In the genomic region with DNA sequence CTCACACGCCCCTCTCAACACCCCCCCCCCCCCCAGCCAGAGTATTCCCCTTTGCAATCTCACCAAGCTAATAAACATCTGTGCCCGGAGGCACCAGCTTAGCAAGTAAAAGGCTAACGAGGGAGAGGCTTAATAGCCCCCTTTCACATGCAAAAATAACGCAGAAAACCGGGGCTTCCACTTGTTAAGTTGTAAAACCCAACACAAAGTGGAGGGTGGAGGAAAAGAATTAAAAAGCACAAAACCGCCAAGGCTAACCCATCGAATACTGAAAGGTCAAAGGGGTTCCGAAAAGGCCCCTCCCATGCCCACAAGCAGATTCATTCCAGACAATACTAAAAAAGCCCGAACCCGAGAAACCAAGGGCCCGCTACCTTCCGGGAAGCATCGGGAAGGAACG, we compare ENCODE assay signal across 8 mouse cellular contexts. TPM values are rescaled to one million over a fixed set of nuclear protein-coding genes. Genes with fewer than 3 reads are reported as not detected.
DNase-seq lines count a peak whose midpoint lies in the region; ATAC-seq and TF ChIP-seq lines count a peak whose summit lies in the region.

No protein-coding gene starts in this region.

- DNase-seq in kidney, adult 18-20 months, result no peak
- no peak for DNase-seq in hindbrain, embryonic 14.5 days (ENCODE audit: low spot score)
- no peak for DNase-seq in testis, postnatal 10 days (ENCODE audit: low spot score)
- no peak for DNase-seq in cerebellum, postnatal 4 days (ENCODE audit: low spot score in 2 of 2)

- H3K27me3 ChIP-seq in kidney, embryonic 15.5 days, result no peaks in the 10 kb centered on the region
- H3K27me3 ChIP-seq in hindbrain, embryonic 14.5 days (ENCODE audit: control insufficient read depth, insufficient read depth, low read length), result no peaks in the 10 kb centered on the region
- H3K27me3 ChIP-seq in midbrain, embryonic 16.5 days (ENCODE audit: control insufficient read depth, insufficient read depth, low read depth, low read length), result no peaks in the 10 kb centered on the region

- H3K4me3 ChIP-seq in kidney, embryonic 15.5 days (replicated peaks), result peak overlapping the region; percentile 67
- H3K4me3 ChIP-seq in bone marrow, adult 2 months (replicated peaks; ENCODE audit: control insufficient read depth, low read depth, low read length), result peak overlapping the region; percentile 93
- H3K4me3 ChIP-seq in hindbrain, embryonic 14.5 days (replicated peaks; ENCODE audit: low read length), result peak overlapping the region; percentile 79
- H3K4me3 ChIP-seq in midbrain, embryonic 16.5 days (ENCODE audit: low read depth, low read length), result peak overlapping the region; percentile 53

- H3K27ac ChIP-seq in kidney, embryonic 15.5 days, result peak overlapping the region; percentile 98
- peak overlapping the region; percentile 87 for H3K27ac ChIP-seq in bone marrow, adult 2 months (ENCODE audit: control insufficient read depth, insufficient read depth, low read depth, low read length, poor library complexity)
- H3K27ac ChIP-seq in hindbrain, embryonic 14.5 days, result peak overlapping the region; percentile 91; the same call in 1 of the 2 replicates
- H3K27ac ChIP-seq in midbrain, embryonic 16.5 days (ENCODE audit: low read length), result peak overlapping the region; percentile 84; the same call in 1 of the 2 replicates

- H3K9me3 ChIP-seq in kidney, embryonic 15.5 days (replicated peaks), result no peaks in the 10 kb centered on the region
- H3K9me3 ChIP-seq in hindbrain, embryonic 14.5 days (ENCODE audit: control insufficient read depth, low read length), result no peaks in the 10 kb centered on the region
- H3K9me3 ChIP-seq in midbrain, embryonic 16.5 days (replicated peaks; ENCODE audit: control insufficient read depth, low read length, poor library complexity, severe bottlenecking), result no peaks in the 10 kb centered on the region

- H3K9ac ChIP-seq in kidney, embryonic 15.5 days, result peak overlapping the region; percentile 69
- H3K9ac ChIP-seq in hindbrain, embryonic 14.5 days, result peak overlapping the region; percentile 71
- peak overlapping the region; percentile 77 for H3K9ac ChIP-seq in midbrain, embryonic 16.5 days (ENCODE audit: low read depth, low read length)

- 0 out of 2 replicates have a peak, but pooled peaks cover 5% of the 10 kb centered on the region for H3K36me3 ChIP-seq in kidney, embryonic 15.5 days
- H3K36me3 ChIP-seq in hindbrain, embryonic 14.5 days (replicated peaks; ENCODE audit: control insufficient read depth, insufficient read depth), result no peaks in the 10 kb centered on the region
- no peaks in the 10 kb centered on the region for H3K36me3 ChIP-seq in midbrain, embryonic 16.5 days (ENCODE audit: control insufficient read depth, insufficient read depth, low read length)

- TF ChIP-seq POLR2A in bone marrow, adult 2 months (IDR thresholded peaks at IDR 0.05; ENCODE audit: borderline replicate concordance, control insufficient read depth, low read depth, low read length), result no peak

- no peak for ATAC-seq in kidney, embryonic 15.5 days (replicated peaks; ENCODE audit: low FRiP score)
- ATAC-seq in hindbrain, embryonic 14.5 days (ENCODE audit: low FRiP score), result no peak
- no peak for ATAC-seq in midbrain, embryonic 16.5 days
- no peak for ATAC-seq in frontal cortex, adult (ENCODE audit: low TSS enrichment)

- no peak for TF ChIP-seq CTCF in bone marrow, adult 2 months (IDR thresholded peaks at IDR 0.05; ENCODE audit: control insufficient read depth, insufficient read depth, low read length)

- peak overlapping the region; percentile 80 for H3K4me2 ChIP-seq in kidney, embryonic 15.5 days
- peak overlapping the region; percentile 93 for H3K4me2 ChIP-seq in hindbrain, embryonic 14.5 days (replicated peaks)
- H3K4me2 ChIP-seq in midbrain, embryonic 16.5 days (ENCODE audit: low read length), result peak overlapping the region; percentile 96

- H3K4me1 ChIP-seq in kidney, embryonic 15.5 days, result peaks cover 29% of the 10 kb centered on the region
- no peaks in the 10 kb centered on the region; the same call in 1 of the 2 replicates for H3K4me1 ChIP-seq in bone marrow, adult 2 months (ENCODE audit: control insufficient read depth, insufficient read depth, low read length)
- H3K4me1 ChIP-seq in hindbrain, embryonic 14.5 days (replicated peaks; ENCODE audit: control insufficient read depth, insufficient read depth, low read length), result peaks cover 28% of the 10 kb centered on the region
- H3K4me1 ChIP-seq in midbrain, embryonic 16.5 days (ENCODE audit: control insufficient read depth, insufficient read depth, low read length), result peaks cover 22% of the 10 kb centered on the region

- under 1% methylated on average over 14 of the region's 14 CpGs for WGBS in kidney, embryonic 15.5 days
- WGBS in bone marrow, adult 2 months, result under 1% methylated on average over 14 of the region's 14 CpGs
- WGBS in hindbrain, embryonic 14.5 days, result under 1% methylated on average over 14 of the region's 14 CpGs
- 0% methylated on average over 14 of the region's 14 CpGs for WGBS in midbrain, embryonic 16.5 days

RNA-seq across cellular contexts. Expression of gene Gm21992, which starts 1.1 kb away (rescaled TPM):
- polyA plus RNA-seq in kidney, embryonic 15.5 days (2015; fragmentation: Nextera tagmentation; extraction: Ambion mirVana), result 38.2 and 40.3 TPM in 2 replicates
- polyA plus RNA-seq in bone marrow, adult 2 months (2011; ENCODE audit: insufficient read depth, insufficient read length, low replicate concordance, missing spikeins), result 16.2 and 40.7 TPM in 2 replicates
- polyA plus RNA-seq in hindbrain, embryonic 14.5 days (2014; fragmentation: Nextera tagmentation; extraction: Ambion mirVana), result 8.6 and 10.5 TPM in 2 replicates
- polyA plus RNA-seq in midbrain, embryonic 16.5 days (2015; fragmentation: Nextera tagmentation; extraction: Ambion mirVana), result 19.0 and 21.2 TPM in 2 replicates

RNA-seq across cellular contexts. Expression of gene Rbm14, which starts 1.1 kb away (rescaled TPM):
- polyA plus RNA-seq in kidney, embryonic 15.5 days (2015; fragmentation: Nextera tagmentation; extraction: Ambion mirVana), result 97.3 and 103 TPM in 2 replicates
- polyA plus RNA-seq in bone marrow, adult 2 months (2011; ENCODE audit: insufficient read depth, insufficient read length, low replicate concordance, missing spikeins), result 28.4 and 38.2 TPM in 2 replicates
- 56.3 and 62.8 TPM in 2 replicates for polyA plus RNA-seq in hindbrain, embryonic 14.5 days (2014; fragmentation: Nextera tagmentation; extraction: Ambion mirVana)
- 60.3 and 67.8 TPM in 2 replicates for polyA plus RNA-seq in midbrain, embryonic 16.5 days (2015; fragmentation: Nextera tagmentation; extraction: Ambion mirVana)

RNA-seq across cellular contexts. Expression of gene Rbm4, which starts 16.6 kb away (rescaled TPM):
- polyA plus RNA-seq in kidney, embryonic 15.5 days (2015; fragmentation: Nextera tagmentation; extraction: Ambion mirVana), result 66.1 and 67.6 TPM in 2 replicates
- 19.9 and 30.3 TPM in 2 replicates for polyA plus RNA-seq in bone marrow, adult 2 months (2011; ENCODE audit: insufficient read depth, insufficient read length, low replicate concordance, missing spikeins)
- polyA plus RNA-seq in hindbrain, embryonic 14.5 days (2014; fragmentation: Nextera tagmentation; extraction: Ambion mirVana), result 78.9 and 82.7 TPM in 2 replicates
- polyA plus RNA-seq in midbrain, embryonic 16.5 days (2015; fragmentation: Nextera tagmentation; extraction: Ambion mirVana), result 78.8 and 87.2 TPM in 2 replicates

RNA-seq across cellular contexts. Expression of gene Ccs, which starts 28.8 kb away (rescaled TPM):
- polyA plus RNA-seq in kidney, embryonic 15.5 days (2015; fragmentation: Nextera tagmentation; extraction: Ambion mirVana), result 59.3 and 64.5 TPM in 2 replicates
- polyA plus RNA-seq in bone marrow, adult 2 months (2011; ENCODE audit: insufficient read depth, insufficient read length, low replicate concordance, missing spikeins), result 77.4 and 91.7 TPM in 2 replicates
- 31.9 and 41.4 TPM in 2 replicates for polyA plus RNA-seq in hindbrain, embryonic 14.5 days (2014; fragmentation: Nextera tagmentation; extraction: Ambion mirVana)
- polyA plus RNA-seq in midbrain, embryonic 16.5 days (2015; fragmentation: Nextera tagmentation; extraction: Ambion mirVana), result 33.3 and 42.5 TPM in 2 replicates

RNA-seq across cellular contexts. Expression of gene Ccdc87, which starts 28.9 kb away (rescaled TPM):
- not detected in 2 replicates for polyA plus RNA-seq in kidney, embryonic 15.5 days (2015; fragmentation: Nextera tagmentation; extraction: Ambion mirVana)
- not detected in 2 replicates for polyA plus RNA-seq in bone marrow, adult 2 months (2011; ENCODE audit: insufficient read depth, insufficient read length, low replicate concordance, missing spikeins)
- polyA plus RNA-seq in hindbrain, embryonic 14.5 days (2014; fragmentation: Nextera tagmentation; extraction: Ambion mirVana), result 0.71 and 0.81 TPM in 2 replicates
- 0.77 and 0.99 TPM in 2 replicates for polyA plus RNA-seq in midbrain, embryonic 16.5 days (2015; fragmentation: Nextera tagmentation; extraction: Ambion mirVana)
